Mouse (Mus musculus) spleen, adult 2 months (tissue): ENCODE results near the gene Uap1.

ENCODE experiments used
- CTCF ChIP-seq: fragments of 200-500 bp; IDR thresholded peaks from 2 replicates; pipeline ENCODE4 v1.5.1; 2011; ENCODE audit warnings: mild to moderate bottlenecking, inconsistent platforms; ENCODE audit not compliant: insufficient read depth, insufficient read length, insufficient replicate concordance; ENCODE audit errors: extremely low read depth
- POLR2A ChIP-seq: fragments of 200-500 bp; IDR thresholded peaks from 2 replicates; pipeline ENCODE4 v1.6.1; 2011; ENCODE audit warnings: low read depth, low read length, inconsistent platforms

DNA sequence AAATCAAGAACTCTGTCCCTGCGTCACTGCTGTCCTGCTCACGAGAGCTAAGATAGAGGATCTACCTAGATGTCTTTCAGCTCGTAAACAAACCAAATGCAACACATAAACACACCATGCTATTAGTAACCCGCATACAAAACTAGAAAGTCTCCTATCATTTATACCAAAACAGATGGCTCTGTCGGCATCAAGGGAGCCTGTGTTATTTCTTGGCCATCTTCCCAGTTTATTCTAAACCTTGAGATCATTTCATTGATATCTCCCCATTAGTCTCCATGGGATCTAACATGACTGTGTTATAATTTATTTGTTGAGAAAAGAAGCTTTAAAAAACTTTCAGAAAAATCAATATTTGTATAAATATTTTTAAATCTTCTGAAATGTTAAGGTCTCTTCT is 19.0 kb downstream of the Uap1 start:
- TF ChIP-seq CTCF (no peak), POLR2A (no peak)
